Mouse (Mus musculus) CD4-positive, CD25-positive, alpha-beta regulatory T cell, adult 4 months (primary cell): ENCODE measurements at regions not wholly inside any gene's neighbourhood (a gene's known extent, or its start where the extent isn't known, plus 50 kb on each side); places are given as distances from the start of the nearest gene placed in this dataset.
A peak's percentile ranks its signal among the peaks of the same experiment; 100 is the strongest.
"Not testable (repeated sequence)": the region's sequence is repeated elsewhere in the genome, so short reads cannot be mapped to it uniquely, and the experiment has no call there.

Experiments
- ATAC-seq: one replicate; pipeline ENCODE4 v1.8.0; 2017

DNA sequence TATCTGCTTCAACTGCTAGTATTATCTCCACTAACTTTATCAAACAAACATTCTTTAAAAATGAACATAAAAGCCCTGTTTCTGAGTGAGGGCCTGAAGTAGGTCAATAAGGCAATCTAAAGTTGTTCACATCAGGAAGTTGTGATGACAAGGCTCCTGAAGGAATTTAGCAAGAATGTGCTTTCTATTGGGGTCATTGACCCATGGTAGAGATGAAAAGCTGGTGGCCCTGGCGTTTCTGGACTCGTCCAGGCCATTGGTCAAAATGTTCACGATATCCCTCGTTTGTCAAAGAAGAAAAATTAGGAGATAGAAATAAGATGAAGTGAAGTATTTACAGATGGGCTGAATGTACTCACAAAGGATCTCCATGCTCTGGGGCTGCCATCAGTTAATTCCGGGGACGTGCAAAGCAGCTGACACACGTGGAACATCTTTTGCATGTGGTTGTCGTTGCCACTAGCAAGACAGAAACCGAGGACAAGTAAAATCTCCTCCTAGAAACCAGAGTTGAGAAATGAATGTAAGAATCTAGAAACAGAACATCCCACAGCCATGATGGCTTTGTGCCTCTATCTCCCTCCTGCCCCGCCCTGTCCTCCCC is 134.1 kb downstream of the Snx18 start:
- no peak for ATAC-seq

DNA sequence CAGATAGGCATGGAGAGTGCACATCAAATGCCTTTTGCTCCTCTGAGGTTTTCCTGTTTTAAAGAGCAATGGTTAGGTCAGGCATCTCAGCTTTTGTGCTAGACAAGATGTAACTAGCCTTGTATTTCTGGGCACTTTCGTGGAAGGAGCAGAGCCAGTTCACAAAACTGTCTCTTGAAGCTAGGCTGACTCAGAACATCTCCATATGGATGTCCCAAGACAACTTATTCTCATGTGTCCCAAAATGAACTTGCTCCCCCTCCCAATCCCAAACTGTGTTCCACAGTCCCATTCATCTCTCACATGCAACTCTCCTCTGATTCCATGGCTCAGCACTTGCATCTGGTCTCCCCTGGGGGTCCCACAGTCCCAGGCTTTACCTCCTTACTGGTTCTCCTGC is 135.5 kb downstream of the Snx18 start:
- ATAC-seq: no peak

DNA sequence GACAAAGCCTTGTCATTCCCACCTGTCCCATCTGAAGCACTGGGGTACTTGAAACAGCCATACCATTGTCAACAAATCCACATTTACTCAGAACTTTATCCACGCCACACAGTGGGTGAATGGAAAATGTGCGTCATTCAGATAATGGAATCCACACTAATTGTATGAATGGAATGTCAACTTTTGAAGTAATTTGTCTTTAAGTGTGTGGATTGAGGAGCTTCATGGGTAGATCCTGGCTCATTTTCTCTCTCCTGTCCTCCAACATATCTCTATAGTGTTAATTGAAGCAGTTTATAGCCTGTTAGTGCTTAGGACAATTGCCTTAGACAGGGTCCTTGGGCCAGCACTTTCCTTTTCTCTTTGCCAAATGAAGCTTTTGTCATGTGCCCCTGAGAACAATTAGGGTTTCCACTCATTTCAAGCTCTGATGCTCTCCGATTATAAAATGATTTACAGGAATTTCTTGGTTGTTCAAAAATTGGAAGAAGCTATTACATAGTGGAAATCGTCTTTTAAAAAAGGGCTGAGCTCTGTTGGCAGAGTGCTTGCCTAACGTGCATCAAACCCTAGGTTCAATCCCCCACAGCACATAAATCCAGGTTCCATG is 140.4 kb downstream of the Snx18 start:
- ATAC-seq: no peak

DNA sequence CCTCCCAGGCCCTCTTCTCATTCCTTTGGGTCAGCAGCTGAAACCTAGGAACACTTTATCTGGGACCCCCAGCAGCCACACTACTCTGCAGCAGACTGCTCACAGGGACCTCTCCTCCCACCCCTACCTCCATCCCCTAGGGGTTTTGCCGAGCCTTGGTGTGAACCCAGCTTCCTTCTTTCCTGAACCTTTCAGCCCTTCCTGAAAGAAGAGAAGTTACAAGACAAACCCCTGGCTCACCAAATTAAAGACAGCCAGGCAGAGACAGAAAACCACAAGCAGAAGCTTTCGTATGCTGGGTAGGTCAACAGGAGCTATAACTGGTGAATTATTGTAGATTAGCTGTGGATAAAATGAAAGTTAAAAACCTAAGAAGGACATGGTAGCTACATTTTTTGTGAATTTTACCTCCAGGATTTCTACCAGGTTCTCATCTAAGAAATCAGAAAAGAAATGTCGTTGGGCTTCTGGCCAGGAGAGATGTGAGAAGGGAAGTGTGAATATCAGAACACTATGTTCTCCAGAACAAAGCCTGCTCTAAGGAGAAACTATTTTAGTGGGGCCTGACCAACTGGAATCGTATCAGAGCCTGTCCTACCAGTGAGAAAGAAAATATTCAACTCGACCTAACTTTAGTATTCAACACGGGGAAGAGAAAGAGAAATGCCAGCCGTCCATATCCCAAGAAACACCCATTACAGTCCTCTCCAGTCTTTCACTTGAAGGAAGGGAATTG is 147.4 kb downstream of the Snx18 start:
- ATAC-seq: no peak

DNA sequence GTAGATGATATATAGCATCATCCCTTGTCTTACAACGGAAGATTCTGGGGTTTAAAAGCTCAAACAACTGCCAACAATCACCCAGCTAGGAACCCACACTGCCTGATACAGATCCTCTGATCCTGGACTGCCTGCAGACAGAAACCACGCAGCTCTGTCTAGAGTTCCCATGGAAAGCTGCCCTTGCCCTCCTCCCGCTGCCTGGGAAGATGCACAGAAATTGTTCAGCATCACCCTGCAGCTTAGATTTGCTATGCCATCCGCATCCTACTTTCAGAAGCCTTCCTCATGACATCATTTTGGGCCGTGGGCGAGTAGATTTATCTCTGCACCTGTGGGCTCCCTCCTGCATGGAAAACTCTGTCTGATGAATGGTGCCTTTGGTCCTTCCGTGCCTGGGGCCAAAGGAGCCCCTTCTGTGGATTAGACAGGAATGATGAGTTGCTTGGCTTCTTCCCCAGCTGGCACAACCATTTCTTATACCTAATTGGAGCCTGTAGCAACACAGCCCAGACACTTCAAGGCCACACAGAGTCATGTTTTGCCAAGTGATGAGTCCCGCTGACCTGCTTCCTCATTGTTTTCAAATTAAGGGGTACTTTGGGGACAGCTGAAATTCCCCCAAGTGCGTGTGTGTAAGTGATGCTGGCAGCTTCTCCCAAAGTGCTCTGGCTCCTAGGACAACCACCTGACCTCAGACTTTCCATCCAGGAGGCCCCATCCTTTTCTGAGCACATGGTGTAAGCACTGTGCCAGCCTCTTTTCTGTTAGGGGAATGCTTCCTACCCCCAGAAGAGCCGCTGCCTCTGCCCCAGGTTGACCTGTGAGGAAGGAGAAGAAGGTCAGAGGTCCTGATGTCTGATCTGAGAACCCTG is 153.9 kb downstream of the Snx18 start:
- no peak for ATAC-seq

DNA sequence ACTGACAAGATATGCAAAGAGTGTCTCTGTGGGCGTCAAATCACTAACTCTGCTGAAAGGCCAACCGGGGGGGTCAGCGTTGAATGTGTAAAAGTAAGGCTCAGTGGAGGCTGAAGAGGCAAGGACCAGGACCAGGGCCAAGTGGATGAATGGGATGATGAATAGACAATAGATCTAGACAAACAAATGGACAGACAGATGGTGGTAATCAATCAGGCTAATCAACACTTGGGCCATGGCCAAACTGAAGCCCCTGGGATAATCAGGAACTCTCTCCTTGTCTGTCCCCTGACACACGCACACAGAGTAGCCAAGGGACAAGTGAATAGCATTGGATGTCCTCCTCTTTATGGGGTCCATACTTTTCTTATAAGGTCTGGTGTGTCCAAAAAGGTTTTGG is 154.9 kb downstream of the Snx18 start:
- ATAC-seq: no peak

DNA sequence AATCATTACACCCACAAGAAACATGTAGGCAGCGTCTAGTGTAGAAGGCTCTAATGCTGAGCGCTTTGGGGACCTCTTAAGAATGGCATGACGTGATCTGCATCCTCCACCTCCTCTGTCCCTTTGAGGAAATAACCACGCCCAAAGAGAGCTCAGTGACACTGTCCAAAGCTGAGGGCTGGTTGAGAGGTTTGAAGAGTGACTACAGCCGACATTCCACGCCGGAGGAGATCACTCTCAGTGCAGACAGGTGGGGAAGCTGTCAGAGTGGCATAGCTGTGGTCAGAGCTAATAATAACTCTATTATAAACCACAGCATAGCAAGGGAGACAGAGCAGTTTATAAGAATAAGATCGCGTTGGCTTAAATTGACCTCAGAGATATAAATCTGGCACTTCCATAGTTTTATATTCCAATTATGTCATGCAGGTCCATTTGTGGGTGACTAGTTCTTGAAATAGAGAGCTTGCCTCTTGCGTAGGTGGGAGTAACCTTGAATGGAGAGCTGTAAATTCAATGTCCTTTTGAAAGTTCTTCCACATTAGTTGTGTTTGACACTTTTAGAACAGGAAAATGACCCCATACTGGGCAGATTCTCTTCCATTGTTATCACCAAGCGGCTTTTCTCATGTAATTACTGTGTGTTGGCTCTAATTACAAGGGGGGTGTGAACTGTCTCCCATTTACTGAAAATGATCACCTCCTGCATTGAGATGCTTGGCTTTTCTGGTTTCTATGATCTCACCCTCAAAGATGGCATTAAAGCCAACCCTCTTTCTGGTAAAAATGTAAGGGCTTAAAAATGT is 161.7 kb downstream of the BC067074 start:
- no peak for ATAC-seq

DNA sequence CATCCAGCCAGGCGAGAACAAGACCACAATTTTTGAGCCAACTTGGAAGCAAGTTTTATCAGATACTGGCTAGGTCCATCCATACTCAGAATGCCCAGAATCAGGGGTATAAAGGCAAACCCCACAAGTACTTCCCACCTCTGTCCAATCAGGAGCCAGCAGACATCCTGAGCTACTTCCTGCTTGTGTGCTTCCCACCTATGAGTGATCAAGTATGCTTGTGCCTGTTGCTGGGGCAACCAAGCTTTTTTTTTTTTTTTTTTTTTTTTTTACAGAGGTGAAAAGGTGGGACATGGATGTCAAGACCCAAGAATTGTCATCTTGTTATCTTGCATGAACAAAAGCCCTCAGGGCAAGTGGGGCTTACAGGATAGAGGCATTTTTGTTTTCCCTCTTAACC is 155.4 kb downstream of the BC067074 start:
- ATAC-seq: no peak

DNA sequence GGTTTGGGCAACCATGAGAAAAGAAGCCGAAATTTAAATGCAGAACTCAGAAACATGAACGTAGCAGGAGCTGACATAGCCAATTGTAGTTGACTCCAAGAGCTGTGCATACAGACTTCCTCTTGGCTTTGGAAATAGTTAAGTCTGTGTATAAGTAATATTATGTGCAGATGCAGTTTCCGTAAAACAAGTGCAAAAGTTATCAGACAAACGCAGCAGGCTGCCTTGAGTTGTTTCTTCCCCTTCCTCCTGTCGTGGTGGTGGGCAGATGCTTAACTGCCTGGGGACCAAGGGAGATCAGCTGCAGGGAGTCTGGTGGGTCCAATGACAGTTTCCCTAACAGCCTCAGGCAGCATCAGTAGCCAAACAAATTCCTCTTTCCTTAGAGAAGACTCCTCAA is 153.3 kb downstream of the BC067074 start:
- ATAC-seq: no peak

DNA sequence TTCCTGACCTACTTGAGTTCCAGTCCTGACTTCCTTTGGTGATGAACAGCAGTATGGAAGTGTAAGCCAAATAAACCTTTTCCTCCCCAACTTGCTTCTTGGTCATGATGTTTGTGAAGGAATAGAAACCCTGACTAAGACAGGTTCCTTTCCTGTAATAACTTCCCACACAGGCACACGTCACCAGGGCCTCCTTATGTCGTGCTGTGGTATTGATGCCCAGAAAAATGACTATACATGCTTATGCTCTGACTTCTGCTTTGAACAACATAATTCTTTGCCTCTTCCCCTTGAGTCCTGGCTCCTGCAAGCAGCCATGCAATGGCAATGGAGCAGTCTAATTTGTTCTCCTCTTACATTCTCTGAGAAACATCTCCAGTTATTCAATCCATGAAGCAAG is 151.5 kb downstream of the BC067074 start:
- not testable (repeated sequence) for ATAC-seq

DNA sequence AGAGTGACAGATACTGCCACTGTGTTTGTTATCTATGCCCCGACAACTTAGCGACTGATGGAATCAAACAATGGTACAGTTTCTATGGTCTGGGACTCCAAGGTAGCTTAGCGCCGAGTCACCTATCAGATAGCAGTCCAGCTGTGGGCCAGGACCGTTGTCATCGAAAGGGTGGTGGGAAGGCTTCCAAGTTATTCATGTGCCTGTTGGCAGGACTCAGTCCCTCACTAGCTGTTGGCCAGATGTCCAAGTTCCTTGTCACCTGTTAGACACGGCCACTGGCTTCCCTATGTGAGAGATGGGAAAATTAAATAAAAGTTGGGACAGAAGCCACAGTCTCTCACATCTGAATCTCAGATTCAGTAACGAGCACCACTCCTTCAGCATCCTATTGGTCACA is 150.1 kb downstream of the BC067074 start:
- no peak for ATAC-seq

DNA sequence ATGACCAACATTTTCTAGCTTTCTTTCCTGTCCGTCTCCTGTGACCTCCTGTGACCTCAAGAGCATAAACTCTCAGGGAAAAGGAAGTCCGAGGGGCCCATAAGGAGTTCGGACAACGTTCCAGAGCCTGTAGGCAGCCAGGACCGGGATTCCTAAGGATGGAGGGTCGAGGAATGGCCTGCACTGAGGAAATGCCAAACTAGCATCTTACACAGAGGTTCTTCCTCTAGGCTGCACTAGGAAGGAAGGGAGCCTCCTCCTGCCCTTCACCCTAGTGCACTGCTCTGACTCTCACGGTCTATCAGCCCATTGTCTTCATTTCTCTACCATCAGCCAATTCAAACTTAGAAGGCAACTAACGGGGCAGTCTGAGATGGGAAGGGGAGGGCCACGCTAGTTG is 149.2 kb downstream of the BC067074 start:
- no peak for ATAC-seq

DNA sequence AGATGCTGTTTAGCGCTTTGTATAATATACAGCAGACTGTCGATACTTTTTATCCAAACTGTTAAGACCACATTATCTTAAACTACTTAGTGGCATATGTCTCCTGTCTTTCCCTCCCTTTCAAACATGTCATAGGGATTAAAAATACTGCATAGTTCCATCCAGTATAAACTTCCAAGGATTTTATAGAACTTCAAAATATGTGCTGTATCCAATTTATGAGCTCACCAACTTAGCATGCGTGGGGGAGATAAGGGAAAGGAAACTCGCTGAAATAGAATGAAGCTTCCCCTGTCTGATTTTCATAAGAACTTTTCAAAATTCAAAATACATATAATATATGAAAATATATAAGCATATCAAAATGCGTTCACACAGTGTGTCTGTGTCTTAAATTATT is 147.2 kb downstream of the BC067074 start:
- no peak for ATAC-seq

DNA sequence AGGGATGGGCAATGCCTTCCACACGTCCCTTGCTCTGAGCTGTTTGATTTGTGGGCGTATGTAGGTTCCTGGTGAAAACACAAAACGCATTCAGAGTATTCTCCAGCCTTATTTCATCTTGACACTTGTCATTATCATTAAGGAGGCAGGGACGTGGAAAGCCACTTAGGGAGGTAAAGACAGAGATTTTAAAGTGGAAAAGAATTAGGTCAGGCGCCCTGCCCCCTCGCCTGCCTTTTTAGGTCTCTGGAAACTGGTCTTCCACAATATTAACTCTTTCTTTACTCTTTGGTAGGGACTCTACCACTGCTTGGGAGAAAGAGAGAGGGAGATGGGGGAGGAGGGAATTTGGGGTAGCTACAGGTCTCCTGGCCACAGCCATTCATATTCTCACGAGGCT is 146.6 kb downstream of the BC067074 start:
- no peak for ATAC-seq

DNA sequence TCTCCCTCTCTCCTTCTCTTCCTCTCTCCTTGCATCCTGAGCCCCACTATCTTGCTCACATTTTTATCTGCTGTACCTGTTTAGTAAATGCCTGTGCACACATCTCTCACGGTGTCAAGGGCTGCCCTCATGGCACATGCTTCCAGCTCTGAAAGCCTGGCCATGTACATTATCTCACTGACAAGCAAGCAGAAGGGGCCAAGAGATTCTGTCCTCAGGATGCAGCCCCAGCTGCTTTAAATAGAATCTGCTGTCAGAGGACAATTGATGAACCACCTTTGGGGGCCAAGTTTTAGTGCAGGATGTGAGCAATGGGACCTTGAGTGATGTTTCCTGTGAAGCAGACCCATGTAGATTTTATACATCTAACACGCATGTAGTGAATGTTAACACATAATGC is 145.9 kb downstream of the BC067074 start:
- ATAC-seq: no peak

DNA sequence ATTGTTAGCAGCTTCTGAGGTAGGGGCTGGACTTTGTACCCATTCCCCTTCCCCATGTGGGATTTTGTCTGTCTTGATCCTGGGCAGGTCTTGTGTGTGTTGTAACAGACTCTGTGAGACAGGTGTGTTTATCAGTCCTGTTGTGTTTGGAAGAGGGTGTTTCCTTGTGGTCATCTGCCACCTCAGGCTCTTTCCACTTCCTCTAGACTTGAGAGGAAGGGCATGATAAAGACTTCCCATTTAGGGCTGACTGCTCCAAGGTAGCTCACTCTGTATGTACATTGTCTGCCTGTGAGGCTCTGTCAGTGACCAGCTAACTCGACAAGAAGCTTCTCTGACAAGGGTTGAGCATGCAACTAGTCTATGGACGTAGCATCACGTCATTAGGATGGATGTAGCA is 143.3 kb downstream of the BC067074 start:
- ATAC-seq: no peak

DNA sequence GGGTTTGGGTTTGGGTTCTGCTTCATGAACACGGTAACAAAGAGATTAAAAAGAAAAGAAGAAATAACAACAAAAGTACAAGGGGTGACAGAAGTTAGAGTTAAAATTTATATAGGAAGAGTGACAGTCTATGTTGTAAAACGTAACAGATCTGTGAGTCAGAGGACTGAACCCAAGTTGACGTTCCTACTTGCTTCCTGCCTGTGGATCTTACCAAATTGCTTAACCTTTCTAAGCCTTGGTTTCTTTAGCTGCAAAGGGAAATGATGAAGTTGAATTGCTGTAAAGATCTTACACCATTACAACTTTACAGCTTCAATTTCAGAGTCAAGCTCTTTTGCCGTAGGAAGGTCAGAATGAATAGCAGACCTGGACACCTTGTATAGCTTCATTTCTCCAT is 142.2 kb downstream of the BC067074 start:
- ATAC-seq: no peak

DNA sequence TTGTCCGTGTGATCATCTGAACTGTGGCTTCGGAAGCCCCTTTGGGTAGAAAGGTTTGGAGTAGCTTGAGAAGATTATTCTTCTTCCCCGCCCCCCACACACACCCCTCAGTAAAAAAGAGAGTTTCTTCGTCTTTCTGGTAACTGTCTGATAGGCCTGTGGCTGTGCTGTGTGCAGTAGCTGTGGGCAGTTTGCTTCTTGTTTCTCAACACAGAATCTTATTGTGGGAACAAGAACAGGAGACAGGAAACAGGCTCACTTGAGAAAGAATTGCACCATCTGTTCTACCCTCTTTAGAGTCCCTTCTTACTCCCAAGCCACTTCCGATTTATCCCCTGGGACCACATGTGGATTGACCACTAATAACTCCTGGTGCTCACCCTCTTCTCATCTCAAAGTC is 140.5 kb downstream of the BC067074 start:
- no peak for ATAC-seq

DNA sequence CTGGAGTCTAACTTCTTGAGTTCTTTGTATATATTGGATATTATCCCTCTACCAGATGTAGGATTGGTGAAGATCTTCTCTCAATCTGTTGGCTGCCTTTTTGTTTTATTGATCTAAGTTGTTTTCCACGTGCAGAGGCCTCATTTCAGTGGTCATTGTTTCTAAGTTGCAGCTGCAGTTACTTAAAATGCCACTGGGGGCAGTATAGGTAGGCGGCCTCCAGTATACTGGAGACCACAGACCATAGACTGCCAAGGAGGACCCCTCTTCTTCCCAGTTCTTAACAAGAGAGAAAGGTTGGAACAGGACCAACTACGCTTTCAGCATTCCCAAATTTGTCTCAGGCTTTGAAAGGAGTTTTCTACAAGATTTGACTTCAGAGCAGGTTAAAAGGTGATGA is 136.7 kb downstream of the BC067074 start:
- ATAC-seq: peak; percentile 49
